Mouse (Mus musculus): ENCODE results near the gene Fam78b. TPM values are rescaled to one million over a fixed set of nuclear protein-coding genes. Genes with fewer than 3 reads are reported as not detected.
A peak's percentile ranks its signal among the peaks of the same experiment; 100 is the strongest.

Gene Fam78b
- polyA plus RNA-seq (2015; fragmentation: Nextera tagmentation; extraction: Ambion mirVana) = 1.2 and 1.5 TPM in 2 replicates

- ATAC-seq = peak; percentile 67
- H3K4me3 ChIP-seq (replicated peaks) = peak within 1 kb of the TSS; percentile 70
- peak within 1 kb of the TSS; percentile 66 for H3K9ac ChIP-seq
- peaks cover 5% of the 10 kb centered on the region; the same call in 1 of the 2 replicates for H3K4me1 ChIP-seq (replicated peaks)
- WGBS = under 1% methylated on average over 66 of the region's 85 CpGs
- 0 out of 2 replicates have a peak within 1 kb of the TSS, but pooled peaks have one; percentile 40 for H3K27ac ChIP-seq
- H3K27me3 ChIP-seq (replicated peaks) = peaks cover 30% of the 10 kb centered on the region
- no peaks in the 10 kb centered on the region for H3K9me3 ChIP-seq
- H3K36me3 ChIP-seq = no peaks in the 10 kb centered on the region
- peak within 1 kb of the TSS; percentile 97 for H3K4me2 ChIP-seq (replicated peaks)
Measured at GRCm38 (mm10) chr1:167001174-167001843, at the start of gene Fam78b. TSS of gene Fam78b (plus strand) at chr1:167001417.

- H3K4me1 ChIP-seq (replicated peaks) = no peaks in the 10 kb centered on the region
- H3K4me2 ChIP-seq (replicated peaks) = no peak overlapping the region
- 0 out of 2 replicates have a peak, but pooled peaks have one; percentile 17 for ATAC-seq
- WGBS = 28% methylated on average over 10 of the region's 10 CpGs
- H3K9ac ChIP-seq = no peak overlapping the region
- no peak overlapping the region for H3K4me3 ChIP-seq (replicated peaks)
- H3K27ac ChIP-seq = no peak overlapping the region
- H3K36me3 ChIP-seq = no peaks in the 10 kb centered on the region
- H3K9me3 ChIP-seq = no peaks in the 10 kb centered on the region
- H3K27me3 ChIP-seq (replicated peaks) = no peaks in the 10 kb centered on the region
Measured at GRCm38 (mm10) chr1:166964508-166964907, 36.7 kb upstream of the Fam78b start.

GRCm38 (mm10) chr1:166968271-166968670 lies 32.9 kb upstream of the Fam78b start:
- H3K4me1 ChIP-seq (replicated peaks) = no peaks in the 10 kb centered on the region
- WGBS = 76% methylated on average over 5 of the region's 5 CpGs
- no peak overlapping the region for H3K4me2 ChIP-seq (replicated peaks)
- no peak overlapping the region for H3K27ac ChIP-seq
- no peaks in the 10 kb centered on the region for H3K9me3 ChIP-seq
- H3K27me3 ChIP-seq (replicated peaks) = no peaks in the 10 kb centered on the region
- no peak overlapping the region for H3K9ac ChIP-seq
- no peak overlapping the region for H3K4me3 ChIP-seq (replicated peaks)
- ATAC-seq = no peak
- H3K36me3 ChIP-seq = no peaks in the 10 kb centered on the region

- ATAC-seq = no peak
Measured at GRCm38 (mm10) chr1:166973731-166974130, 27.5 kb upstream of the Fam78b start.

GRCm38 (mm10) chr1:166978611-166979010 lies 22.6 kb upstream of the Fam78b start:
- WGBS = 73% methylated on average over 5 of the region's 5 CpGs
- Histone ChIP-seq H3K27me3 (replicated peaks) (no peaks in the 10 kb centered on the region), H3K9me3 (no peaks in the 10 kb centered on the region), H3K9ac (no peak overlapping the region), H3K4me3 (replicated peaks) (no peak overlapping the region), H3K36me3 (no peaks in the 10 kb centered on the region), H3K4me2 (replicated peaks) (no peak overlapping the region), H3K27ac (no peak overlapping the region), H3K4me1 (replicated peaks) (no peaks in the 10 kb centered on the region)
- ATAC-seq = no peak

More at GRCm38 (mm10) chr1:166973731-166974130, 27.5 kb upstream of the Fam78b start:
- H3K4me1 ChIP-seq (replicated peaks) = no peaks in the 10 kb centered on the region
- WGBS = 85% methylated on average over 3 of the region's 3 CpGs
- H3K9ac ChIP-seq = no peak overlapping the region
- no peak overlapping the region for H3K4me3 ChIP-seq (replicated peaks)
- no peaks in the 10 kb centered on the region for H3K9me3 ChIP-seq
- no peaks in the 10 kb centered on the region for H3K27me3 ChIP-seq (replicated peaks)
- H3K27ac ChIP-seq = no peak overlapping the region
- no peaks in the 10 kb centered on the region for H3K36me3 ChIP-seq
- H3K4me2 ChIP-seq (replicated peaks) = no peak overlapping the region

GRCm38 (mm10) chr1:166994266-166994665 lies 7.0 kb upstream of the Fam78b start:
- H3K27me3 ChIP-seq (replicated peaks) = no peaks in the 10 kb centered on the region; the same call in 1 of the 2 replicates
- H3K4me2 ChIP-seq (replicated peaks) = no peak overlapping the region
- no peak for ATAC-seq
- H3K4me1 ChIP-seq (replicated peaks) = no peaks in the 10 kb centered on the region
- H3K27ac ChIP-seq = no peak overlapping the region
- H3K4me3 ChIP-seq (replicated peaks) = no peak overlapping the region
- no peaks in the 10 kb centered on the region for H3K9me3 ChIP-seq
- H3K9ac ChIP-seq = no peak overlapping the region
- no peaks in the 10 kb centered on the region for H3K36me3 ChIP-seq
- WGBS = 68% methylated on average over 5 of the region's 5 CpGs

DNA sequence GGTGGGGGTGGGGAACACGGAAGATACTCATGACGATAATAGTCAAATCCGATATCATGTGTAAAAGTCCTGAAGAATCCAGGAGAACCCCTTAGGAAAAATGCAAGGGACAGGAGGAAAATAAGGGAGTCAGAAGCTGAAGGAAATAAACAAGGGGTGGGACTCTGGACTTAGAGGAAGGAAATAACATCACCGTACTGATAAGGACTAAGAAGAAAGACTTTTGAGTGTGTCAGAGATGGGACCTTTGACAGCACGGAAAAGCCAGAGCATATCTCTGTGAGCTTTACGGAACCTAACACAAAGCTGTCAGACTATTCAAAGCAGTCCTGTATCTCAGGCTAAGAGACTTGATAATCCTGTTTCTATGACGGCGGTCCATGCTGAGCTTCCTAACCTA lies 5.0 kb upstream of the Fam78b start:
- H3K36me3 ChIP-seq = no peaks in the 10 kb centered on the region
- H3K4me2 ChIP-seq (replicated peaks) = no peak overlapping the region
- H3K4me1 ChIP-seq (replicated peaks) = no peaks in the 10 kb centered on the region
- H3K27ac ChIP-seq = no peak overlapping the region
- WGBS = 84% methylated on average over 8 of the region's 8 CpGs
- H3K9ac ChIP-seq = no peak overlapping the region
- H3K9me3 ChIP-seq = no peaks in the 10 kb centered on the region
- ATAC-seq = no peak
- H3K27me3 ChIP-seq (replicated peaks) = peaks cover 3% of the 10 kb centered on the region
- H3K4me3 ChIP-seq (replicated peaks) = no peak overlapping the region

- Histone ChIP-seq H3K9ac (no peak overlapping the region), H3K4me1 (replicated peaks) (peaks cover 3% of the 10 kb centered on the region; the same call in 1 of the 2 replicates), H3K36me3 (no peaks in the 10 kb centered on the region), H3K27me3 (replicated peaks) (peaks cover 9% of the 10 kb centered on the region), H3K4me3 (replicated peaks) (no peak overlapping the region), H3K27ac (no peak overlapping the region), H3K4me2 (replicated peaks) (no peak overlapping the region), H3K9me3 (no peaks in the 10 kb centered on the region)
- WGBS = 74% methylated on average over 7 of the region's 7 CpGs
- ATAC-seq = no peak
Measured at GRCm38 (mm10) chr1:166996811-166997210, 4.4 kb upstream of the Fam78b start.

DNA sequence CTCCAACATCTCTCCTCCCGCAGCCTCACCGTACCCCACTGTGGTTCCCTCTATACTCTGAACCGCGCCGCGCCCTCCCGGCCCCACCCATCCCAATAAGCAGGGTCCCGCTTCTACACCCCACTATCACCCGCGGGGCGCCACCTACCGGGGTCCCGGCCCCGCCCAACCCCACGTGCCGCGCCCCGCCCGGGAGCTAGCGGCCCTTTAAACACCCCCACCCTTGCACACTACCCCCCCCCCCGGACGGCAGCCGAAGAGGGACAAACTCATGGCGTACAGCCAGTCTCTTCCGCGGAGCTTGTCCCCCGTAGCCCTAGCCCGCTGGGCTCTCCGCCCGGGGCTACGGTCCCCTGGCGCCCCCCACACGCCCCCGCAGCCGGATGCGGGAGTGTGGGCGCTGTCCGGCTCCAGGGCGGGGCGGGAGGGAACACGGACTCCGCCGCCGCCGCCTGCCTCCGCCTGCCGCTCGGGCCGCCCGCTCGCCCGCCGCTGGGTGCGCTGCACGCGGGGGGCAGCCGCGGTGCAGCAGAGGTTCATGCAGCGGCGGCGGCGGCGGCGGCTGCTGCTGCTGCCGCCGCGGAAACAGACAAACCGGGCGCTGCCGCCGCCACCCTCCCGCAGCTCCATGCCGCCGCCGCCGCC lies 566 bp upstream of the Fam78b start:
- no peaks in the 10 kb centered on the region for H3K9me3 ChIP-seq
- peak overlapping the region; percentile 70 for H3K4me3 ChIP-seq (replicated peaks)
- H3K4me2 ChIP-seq (replicated peaks) = peak overlapping the region; percentile 97
- ATAC-seq = peak; percentile 87
- H3K27ac ChIP-seq = 0 out of 2 replicates have a peak overlapping the region, but pooled peaks have one; percentile 40
- H3K9ac ChIP-seq = peak overlapping the region; percentile 66
- WGBS = under 1% methylated on average over 47 of the region's 76 CpGs
- H3K36me3 ChIP-seq = no peaks in the 10 kb centered on the region
- H3K27me3 ChIP-seq (replicated peaks) = peaks cover 25% of the 10 kb centered on the region
- H3K4me1 ChIP-seq (replicated peaks) = peaks cover 5% of the 10 kb centered on the region; the same call in 1 of the 2 replicates

GRCm38 (mm10) chr1:167001844-167002485 lies 748 bp downstream of the Fam78b start:
- Histone ChIP-seq H3K36me3 (no peaks in the 10 kb centered on the region), H3K4me1 (replicated peaks) (peaks cover 5% of the 10 kb centered on the region; the same call in 1 of the 2 replicates), H3K27me3 (replicated peaks) (peaks cover 30% of the 10 kb centered on the region), H3K4me3 (replicated peaks) (peak overlapping the region; percentile 70), H3K4me2 (replicated peaks) (peak overlapping the region; percentile 97), H3K9ac (peak overlapping the region; percentile 66; the same call in 1 of the 2 replicates), H3K9me3 (no peaks in the 10 kb centered on the region), H3K27ac (no peak overlapping the region)
- no peak for ATAC-seq
- WGBS = under 1% methylated on average over 30 of the region's 30 CpGs

GRCm38 (mm10) chr1:167002486-167002850 lies 1.3 kb downstream of the Fam78b start:
- WGBS = under 1% methylated on average over 19 of the region's 19 CpGs
- Histone ChIP-seq H3K4me1 (replicated peaks) (peaks cover 5% of the 10 kb centered on the region; the same call in 1 of the 2 replicates), H3K27me3 (replicated peaks) (peaks cover 30% of the 10 kb centered on the region), H3K36me3 (no peaks in the 10 kb centered on the region), H3K27ac (no peak overlapping the region), H3K4me2 (replicated peaks) (peak overlapping the region; percentile 97), H3K9me3 (no peaks in the 10 kb centered on the region), H3K4me3 (replicated peaks) (peak overlapping the region; percentile 70), H3K9ac (no peak overlapping the region)
- no peak for ATAC-seq

DNA sequence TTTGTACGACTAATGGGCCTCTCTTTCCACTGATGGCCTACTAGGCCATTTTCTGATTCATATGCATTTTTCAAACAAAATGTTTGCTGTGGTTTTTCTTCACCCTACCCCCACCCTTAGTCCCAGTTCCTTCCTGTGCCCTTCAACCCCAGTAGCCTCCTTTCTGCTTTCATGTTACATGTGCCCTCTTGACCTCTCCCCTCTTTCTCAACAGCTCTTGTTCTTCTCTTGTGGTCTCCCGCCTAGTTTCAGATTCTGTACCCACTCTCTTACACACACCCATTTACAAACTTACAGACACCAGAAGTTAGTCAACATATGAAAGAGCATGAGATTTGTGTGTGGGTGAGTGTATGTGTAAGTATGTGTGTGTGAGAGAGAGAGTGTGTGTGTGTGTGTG lies 3.4 kb downstream of the Fam78b start:
- peaks cover 30% of the 10 kb centered on the region for H3K27me3 ChIP-seq (replicated peaks)
- no peak for ATAC-seq
- no peak overlapping the region for H3K27ac ChIP-seq
- 67% methylated on average over 2 of the region's 2 CpGs for WGBS
- H3K36me3 ChIP-seq = no peaks in the 10 kb centered on the region
- no peak overlapping the region for H3K4me3 ChIP-seq (replicated peaks)
- no peaks in the 10 kb centered on the region for H3K9me3 ChIP-seq
- H3K4me2 ChIP-seq (replicated peaks) = no peak overlapping the region
- H3K9ac ChIP-seq = no peak overlapping the region
- H3K4me1 ChIP-seq (replicated peaks) = peaks cover 5% of the 10 kb centered on the region; the same call in 1 of the 2 replicates

All from intestine, embryonic 15.5 days (tissue).